Mouse (Mus musculus) CH12F3 (cell line): ENCODE data around the gene Ube2d3.
"Not testable (repeated sequence)": the region's sequence is repeated elsewhere in the genome, so short reads cannot be mapped to it uniquely, and the experiment has no call there.

Experiments
- in situ Hi-C: fragments of 300-500 bp; cut with MboI; formaldehyde crosslinking; loops from 2 replicates; pipeline ENCODE4 v1.14.3; 2020; ENCODE audit warnings: low sequenced_read_pairs

Ube2d3 gene

DNA sequence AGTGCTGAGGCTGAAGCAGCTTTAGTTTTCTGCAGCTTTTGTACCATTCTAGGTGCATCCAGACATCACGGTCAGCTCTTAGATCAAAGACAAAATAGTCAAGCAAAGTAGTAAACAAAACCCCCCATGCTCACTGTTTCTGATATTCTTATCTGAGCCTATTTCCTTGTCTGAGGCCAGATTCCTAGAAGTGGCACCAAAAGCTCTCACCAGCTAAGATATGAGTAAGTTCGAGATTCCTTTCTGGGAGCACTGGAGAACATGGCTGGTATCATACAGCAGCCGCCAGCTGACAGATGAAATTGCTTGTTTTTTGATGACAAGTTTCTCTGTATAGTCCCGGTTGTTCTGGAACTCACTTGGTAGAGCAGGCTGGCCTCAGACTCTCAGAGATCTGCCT lies 49.9 kb downstream of the Ube2d3 start:
- in situ Hi-C loops = no loop called here

DNA sequence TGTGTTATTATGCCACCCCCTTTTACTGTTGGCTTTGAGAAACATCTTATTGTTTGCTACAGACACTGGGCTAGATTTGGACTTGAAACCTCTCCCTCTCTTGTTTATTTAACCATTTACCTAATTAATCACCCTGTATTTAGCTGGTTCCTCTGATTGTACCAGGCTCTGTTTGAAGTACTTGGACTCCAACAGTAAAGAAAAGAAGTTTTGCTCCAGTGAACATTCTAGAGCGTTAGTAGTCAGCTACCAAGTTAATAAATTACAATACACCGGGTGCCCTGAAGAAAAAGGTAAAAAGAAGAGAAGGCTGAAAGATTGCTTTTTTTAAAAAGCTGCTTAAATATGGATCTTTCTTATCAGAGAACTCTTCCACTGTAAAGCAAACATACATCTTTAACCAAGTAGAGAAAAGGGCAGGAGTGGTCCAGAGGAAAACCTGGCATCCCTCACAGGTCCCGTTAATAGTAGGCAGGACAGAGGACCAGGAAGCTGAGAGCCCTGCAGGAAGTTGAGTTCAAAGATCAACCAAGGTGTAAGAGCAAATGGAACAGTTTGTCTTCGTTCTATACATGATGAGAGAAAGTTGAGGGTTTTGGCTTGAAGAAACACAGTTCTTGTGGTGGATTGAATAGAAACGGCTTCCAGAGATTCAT lies 52.0 kb downstream of the Ube2d3 start:
- in situ Hi-C loops = no loop called here

DNA sequence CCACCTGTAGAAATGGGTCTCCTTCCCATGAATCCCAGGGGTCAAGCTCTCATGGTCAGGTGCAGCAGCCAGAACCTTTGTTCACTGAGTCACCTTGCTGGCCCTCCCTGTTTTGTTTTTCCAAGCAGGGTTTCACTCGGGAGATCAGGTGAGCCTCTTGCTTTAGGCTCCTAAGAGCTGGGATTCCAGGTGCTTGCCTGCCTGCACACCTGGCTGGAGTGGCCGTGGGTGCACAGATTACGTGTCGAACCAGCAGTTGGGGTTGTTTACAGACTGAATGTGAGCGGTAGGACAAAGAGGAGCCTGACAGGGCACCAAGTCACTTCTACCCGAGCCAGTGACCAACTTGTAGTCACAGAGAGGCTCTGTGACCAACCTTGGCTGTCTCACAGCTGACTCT lies 53.2 kb downstream of the Ube2d3 start:
- in situ Hi-C loops = no loop called here

DNA sequence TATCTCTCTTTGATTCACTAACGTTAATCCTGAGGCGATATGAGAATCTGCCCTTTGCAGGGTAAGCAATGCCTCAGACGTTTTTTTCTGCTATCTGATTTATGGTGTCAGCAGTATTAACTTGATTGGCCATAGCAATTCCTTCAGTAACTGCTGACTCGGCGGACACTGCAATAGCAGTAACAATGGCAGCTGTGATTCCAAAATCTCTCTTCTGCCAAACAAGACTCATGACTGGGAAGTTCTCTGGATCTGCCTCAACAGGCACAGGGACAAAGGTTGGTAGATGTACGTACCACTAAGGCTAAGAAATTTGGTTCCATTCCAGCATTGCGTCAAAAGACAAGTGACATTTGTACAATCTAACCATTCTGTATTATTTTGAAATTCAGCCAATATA lies 55.4 kb downstream of the Ube2d3 start:
- in situ Hi-C loops = not testable (repeated sequence)

DNA sequence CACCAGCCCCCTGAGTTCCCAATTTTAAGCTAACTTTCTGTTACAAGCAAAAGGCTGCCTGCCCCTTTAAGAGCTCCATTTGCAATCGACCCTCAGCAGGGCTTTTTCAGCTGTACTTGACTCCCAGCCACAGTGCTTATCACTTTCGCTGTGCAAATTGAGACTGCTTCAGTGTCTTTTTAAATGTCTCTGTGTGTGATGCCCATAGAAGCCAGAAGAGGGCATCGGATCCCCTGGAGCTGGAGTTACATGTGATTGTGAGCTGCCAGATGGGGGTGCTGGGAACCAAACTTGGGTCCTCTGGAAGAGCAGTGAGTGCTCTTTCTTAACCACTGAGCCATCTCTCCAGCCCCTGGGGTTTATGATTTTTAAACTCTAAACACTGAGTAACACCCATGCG lies 60.0 kb downstream of the Ube2d3 start:
- in situ Hi-C loops = not testable (repeated sequence)

DNA sequence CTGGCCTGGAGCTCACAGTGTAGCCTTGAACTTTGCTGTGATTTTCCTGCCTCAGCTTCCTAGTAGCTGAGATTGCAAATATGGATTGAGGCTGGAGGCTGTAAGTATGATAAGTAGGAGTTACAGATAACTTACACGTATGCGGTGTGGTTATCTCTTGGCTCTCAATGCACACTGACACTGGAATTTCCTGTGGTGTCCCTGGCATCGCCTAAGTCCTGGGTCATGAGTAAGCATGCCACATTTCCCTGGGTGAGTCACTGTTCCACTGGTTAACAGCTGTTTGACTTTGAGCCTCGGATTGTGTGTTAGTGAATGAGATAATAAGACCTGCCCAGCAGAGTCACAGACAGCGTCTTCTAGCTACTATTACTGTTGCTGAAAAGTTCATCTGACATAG lies 60.9 kb downstream of the Ube2d3 start:
- in situ Hi-C loops = no loop called here

DNA sequence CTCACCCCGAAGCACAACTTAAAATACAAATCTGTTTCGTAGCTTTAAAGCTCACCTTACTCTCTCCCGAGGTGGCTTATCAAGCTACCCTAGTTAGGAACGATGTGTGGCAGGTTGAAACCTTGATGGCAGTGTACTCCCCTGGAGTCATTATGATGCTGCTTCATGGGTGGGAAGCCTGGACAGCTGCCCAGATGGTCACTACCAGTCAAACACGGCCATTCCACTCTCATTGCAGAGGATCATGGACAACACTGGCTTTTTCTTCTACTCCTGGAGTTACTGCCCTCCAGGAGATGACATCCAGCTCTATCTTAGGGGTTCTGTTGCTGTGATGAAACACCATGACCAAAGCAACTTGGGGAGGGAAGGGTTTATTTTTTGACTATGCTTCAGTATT lies 65.2 kb downstream of the Ube2d3 start:
- in situ Hi-C loops = loop anchor here (25.0 kb wide), 1 partner anchor 216 kb away; the partner anchor contains the start of gene Bdh2

DNA sequence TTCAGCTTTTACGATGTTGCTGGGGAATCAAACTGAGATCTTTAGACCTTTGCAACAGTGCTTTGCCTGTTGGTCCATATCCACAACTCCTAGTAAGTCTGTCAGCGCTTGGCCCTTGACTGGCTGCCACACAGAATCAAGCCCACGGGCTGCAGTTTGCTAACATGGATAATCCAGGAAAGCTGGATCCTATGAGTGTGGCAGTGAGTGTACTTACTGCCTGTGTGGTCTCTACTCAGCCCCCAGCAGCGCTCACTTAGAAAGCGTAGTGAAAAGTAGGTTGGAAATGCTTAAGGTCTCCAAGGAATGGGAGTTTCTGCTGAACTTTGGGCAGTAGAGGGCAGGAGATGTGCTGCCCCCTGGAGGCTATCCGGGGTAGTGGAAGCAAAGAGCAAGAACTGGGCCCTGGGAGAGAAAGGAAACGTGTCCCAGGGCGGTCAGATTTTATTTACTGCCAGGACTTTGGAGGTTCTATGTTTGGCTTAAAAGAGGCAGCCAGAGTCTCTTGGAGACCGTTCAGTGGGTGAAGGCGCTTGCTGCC lies 67.5 kb downstream of the Ube2d3 start:
- in situ Hi-C loops = loop anchor here (25.0 kb wide), 1 partner anchor 218 kb away; the partner anchor contains the start of gene Bdh2

DNA sequence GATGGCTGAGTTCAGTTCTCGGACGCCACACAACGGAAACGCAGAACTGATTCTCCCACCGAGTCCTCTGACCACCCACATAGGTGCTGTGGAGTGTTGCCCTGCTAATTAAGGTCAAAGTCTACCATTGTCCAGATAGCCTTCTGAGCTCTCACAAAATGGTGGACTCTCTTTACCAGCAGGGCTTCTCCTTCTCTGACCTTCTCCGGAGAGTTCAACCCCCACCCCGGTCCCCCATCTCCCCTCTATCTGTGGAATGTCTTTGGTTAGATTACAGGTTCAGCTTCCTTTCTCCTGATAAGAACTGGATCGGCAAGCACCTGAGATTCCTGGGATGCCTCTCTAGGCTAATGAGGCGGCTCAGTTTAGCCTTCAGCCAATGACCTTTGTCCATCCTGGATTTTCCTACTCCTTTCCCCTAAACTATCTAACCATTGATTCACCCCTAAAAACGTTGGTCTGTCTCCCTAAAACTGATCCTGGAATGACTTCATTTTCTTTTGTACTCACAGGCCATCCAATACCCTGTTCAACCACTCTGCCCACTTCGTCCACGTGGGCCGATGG lies 68.0 kb downstream of the Ube2d3 start:
- in situ Hi-C loops = loop anchor here (25.0 kb wide), 1 partner anchor 219 kb away; the partner anchor contains the start of gene Bdh2

DNA sequence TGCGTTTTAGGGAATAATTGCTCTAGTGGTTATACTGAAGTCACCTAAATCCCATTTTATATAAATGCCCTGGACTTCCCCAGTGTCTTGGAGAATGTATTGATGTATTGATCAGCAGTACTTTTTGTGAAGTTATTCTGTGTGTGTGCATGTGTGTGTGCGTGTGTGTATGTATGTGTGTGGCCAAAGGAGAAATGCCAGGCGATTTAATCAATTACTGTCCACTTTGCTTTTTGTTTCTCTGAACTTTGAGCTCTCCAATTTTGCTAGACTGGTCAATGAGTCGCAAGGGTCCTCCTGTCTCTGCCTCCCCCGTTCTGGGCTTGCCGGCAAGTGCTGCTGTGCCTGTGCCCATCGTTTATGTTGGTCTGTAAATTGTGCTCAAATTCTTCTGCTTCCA lies 69.6 kb downstream of the Ube2d3 start:
- in situ Hi-C loops = loop anchor here (25.0 kb wide), 1 partner anchor 220 kb away; the partner anchor contains the start of gene Bdh2

DNA sequence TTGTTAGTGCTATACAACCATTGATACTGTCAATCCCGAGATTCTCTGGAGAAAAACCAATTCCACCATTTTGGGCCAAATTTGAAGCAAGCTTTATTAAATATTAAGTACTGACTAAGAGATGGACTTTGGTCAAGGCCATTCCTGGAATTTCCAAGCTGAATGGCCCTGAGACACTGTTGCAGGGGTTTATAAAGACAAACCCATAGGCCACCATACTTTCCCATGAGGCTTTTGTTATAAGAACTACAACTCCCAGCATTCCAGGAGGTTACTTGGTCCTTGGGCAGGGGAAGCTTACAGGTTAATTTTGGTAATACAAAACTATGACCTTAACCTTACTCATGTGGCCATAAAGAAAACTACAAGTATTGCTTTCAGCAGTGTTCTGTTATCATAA lies 70.2 kb downstream of the Ube2d3 start:
- in situ Hi-C loops = loop anchor here (25.0 kb wide), 1 partner anchor 221 kb away; the partner anchor contains the start of gene Bdh2

DNA sequence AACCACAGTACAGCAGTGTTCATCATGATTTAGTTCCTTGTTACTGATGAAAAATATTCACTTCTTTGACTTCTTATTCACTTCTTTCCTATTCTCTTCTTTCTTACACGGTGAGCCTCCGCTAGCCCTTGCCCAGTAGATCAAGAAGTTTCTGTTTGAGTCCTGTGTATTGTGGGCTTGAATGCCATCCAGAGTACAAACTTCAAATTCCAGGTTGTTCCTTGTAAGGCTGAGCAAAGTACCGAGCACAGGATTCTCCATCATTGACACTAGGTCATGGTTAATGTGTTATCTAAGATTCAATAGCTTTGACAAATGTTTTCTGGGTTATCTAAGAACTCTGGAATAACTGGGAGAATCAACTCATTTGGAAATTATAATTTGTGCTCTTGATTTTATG lies 72.4 kb downstream of the Ube2d3 start:
- in situ Hi-C loops = loop anchor here (25.0 kb wide), 1 partner anchor 223 kb away; the partner anchor contains the start of gene Bdh2

DNA sequence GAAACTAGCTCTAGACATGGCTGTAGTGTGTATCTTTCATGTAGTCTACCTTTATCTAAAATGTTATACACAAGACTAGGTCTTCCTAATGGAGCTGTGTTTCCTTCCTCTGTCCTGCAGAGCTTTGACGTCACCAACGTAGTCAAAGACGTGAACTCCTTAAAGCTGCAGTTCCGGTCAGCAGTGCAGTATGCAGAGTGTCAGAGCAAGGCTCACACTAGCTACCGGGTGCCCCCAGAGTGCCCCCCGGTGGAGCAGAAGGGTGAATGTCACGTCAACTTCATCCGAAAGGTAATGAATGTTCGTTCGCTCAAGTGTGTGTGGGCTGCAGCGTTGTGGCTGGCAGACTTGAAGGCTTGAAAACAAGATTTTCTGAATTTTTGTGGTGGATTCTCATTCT lies 73.7 kb downstream of the Ube2d3 start:
- in situ Hi-C loops = loop anchor here (25.0 kb wide), 1 partner anchor 224 kb away; the partner anchor contains the start of gene Bdh2

DNA sequence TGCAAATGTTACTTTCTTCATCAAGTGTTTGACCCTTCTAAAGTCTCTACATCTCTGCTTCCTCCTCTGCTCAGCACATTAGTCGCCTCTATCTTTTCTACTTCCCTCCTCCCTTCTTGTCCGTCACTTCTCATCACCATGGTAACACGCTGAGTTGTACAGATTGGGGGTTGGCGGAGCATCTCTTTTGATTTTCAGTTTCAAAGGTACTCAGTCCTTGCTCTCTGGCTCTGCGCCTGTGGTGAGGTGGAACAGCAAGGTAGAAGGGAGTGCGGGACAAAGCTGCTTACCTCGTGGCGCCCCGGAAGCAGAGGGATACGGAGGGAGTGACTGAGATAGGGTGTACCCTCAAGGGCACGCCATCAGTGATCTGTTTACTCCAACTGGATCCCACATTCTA lies 75.3 kb downstream of the Ube2d3 start:
- in situ Hi-C loops = loop anchor here (25.0 kb wide), 1 partner anchor 226 kb away; the partner anchor contains the start of gene Bdh2

DNA sequence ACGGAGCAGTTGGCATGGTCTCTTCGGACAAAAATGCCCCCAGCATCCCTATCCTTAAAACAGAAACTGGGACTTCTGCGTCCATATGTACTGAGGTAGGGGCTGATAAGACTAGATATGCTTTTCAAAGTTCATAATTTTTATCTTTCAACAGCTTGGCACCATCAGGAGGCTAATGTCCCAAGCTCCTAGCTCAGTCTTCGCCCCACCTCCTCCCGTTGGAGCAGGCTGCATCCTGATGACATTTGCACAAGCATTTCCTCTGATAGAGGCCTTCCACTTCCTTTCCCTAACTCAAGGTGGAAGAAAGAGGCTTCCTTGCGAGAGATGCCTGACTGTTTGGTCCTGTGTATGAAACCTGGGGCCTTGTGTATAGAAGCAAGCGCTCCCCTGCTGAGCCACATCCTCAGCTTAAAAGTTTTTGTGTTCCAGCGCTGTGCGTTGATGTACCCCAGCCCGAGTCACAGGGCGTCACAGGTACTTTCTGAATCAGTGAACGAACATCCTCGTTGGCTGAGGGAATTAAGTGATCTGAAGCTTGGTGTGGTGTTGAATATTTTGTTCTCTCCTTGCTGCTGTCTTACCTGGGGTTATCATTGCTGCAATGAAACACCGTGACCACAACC lies 76.0 kb downstream of the Ube2d3 start:
- in situ Hi-C loops = loop anchor here (25.0 kb wide), 1 partner anchor 227 kb away; the partner anchor contains the start of gene Bdh2

DNA sequence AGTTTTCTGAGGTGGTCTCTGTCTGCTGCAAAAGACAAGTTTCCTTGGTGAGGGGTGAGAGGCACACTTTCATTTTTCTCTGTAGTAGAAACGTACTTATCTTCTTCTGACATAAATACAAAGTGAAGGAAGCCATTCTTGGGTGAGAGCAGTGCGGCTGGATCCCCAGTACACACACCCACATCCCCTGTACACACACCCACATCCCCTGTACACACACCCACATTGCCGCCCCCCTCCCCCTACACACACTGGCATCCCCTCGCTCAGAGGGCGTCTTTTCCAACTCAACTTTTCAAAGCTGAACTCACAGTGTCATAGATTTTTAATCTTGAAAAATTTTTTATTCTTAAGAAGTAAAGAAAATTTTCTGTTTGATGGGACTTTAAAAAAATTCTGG lies 77.3 kb downstream of the Ube2d3 start:
- in situ Hi-C loops = loop anchor here (25.0 kb wide), 1 partner anchor 228 kb away; the partner anchor contains the start of gene Bdh2

DNA sequence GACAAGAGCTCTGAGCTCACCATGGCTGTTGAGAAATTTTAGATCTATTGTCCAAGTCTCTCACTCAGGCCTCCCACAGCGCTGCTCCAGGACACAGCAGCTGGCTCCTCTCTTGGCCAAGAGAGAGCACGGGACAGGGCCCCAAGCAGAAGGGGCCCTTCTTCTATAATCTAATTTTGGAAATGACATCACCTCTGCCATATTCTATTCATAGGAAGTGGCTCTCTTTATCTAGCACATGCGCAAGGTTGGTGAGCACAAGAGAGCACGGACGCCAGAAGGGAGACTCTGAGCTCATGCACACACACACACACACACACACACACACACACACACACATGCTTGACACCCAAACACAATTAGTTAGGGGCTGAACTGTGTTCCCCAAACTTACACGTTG lies 78.9 kb downstream of the Ube2d3 start:
- in situ Hi-C loops = loop anchor here (25.0 kb wide), 1 partner anchor 230 kb away; the partner anchor contains the start of gene Bdh2
